Mouse (Mus musculus) midbrain, embryonic 14.5 days (tissue): ENCODE data around the gene Btaf1. TPM values are rescaled to one million over a fixed set of nuclear protein-coding genes. Genes with fewer than 3 reads are reported as not detected.

Experiments used
- ATAC-seq: fragments of 200-750 bp; cut with Nextera tagmentation; 2 replicates; pipeline ENCODE4 v1.8.0; 2017; ENCODE audit warnings: moderate number of reproducible peaks, moderate library complexity; ENCODE audit not compliant: low FRiP score, low TSS enrichment
- DNase-seq: peaks from one replicate; pipeline ENCODE4 v3.0.0-alpha.2; 2015
- H3K27ac ChIP-seq: fragments of 300-500 bp; sonication (generic); replicated peaks from 2 replicates; pipeline ENCODE4 v1.5.1; 2014; ENCODE audit warnings: mild to moderate bottlenecking, low read depth, low read length, moderate library complexity
- H3K27me3 ChIP-seq: fragments of 300-500 bp; sonication (generic); 2 replicates; pipeline ENCODE4 v1.6.1; 2014; ENCODE audit warnings: low read length, control low read depth, mixed read lengths; ENCODE audit not compliant: control insufficient read depth, insufficient read depth
- H3K36me3 ChIP-seq: fragments of 300-500 bp; sonication (generic); 2 replicates; pipeline ENCODE4 v1.6.1; 2014; ENCODE audit warnings: low read length, control low read depth; ENCODE audit not compliant: control insufficient read depth, insufficient read depth
- H3K4me1 ChIP-seq: fragments of 300-500 bp; sonication (generic); 2 replicates; pipeline ENCODE4 v1.6.1; 2014; ENCODE audit warnings: mild to moderate bottlenecking, antibody characterized with exemption, low read length, control low read depth; ENCODE audit not compliant: control insufficient read depth, insufficient read depth
- H3K4me2 ChIP-seq: fragments of 300-500 bp; sonication (generic); 2 replicates; pipeline ENCODE4 v1.6.1; 2014; ENCODE audit warnings: mild to moderate bottlenecking, low read length, moderate library complexity
- H3K4me3 ChIP-seq: fragments of 300-500 bp; sonication (generic); replicated peaks from 2 replicates; pipeline ENCODE4 v1.5.1; 2014; ENCODE audit warnings: low read depth, low read length
- H3K9ac ChIP-seq: fragments of 300-500 bp; sonication (generic); replicated peaks from 2 replicates; pipeline ENCODE4 v1.6.1; 2014; ENCODE audit warnings: mild to moderate bottlenecking, low read length, moderate library complexity
- H3K9me3 ChIP-seq: fragments of 300-500 bp; sonication (generic); 2 replicates; pipeline ENCODE4 v1.6.1; 2016; ENCODE audit warnings: low read length, control low read depth, mixed read lengths; ENCODE audit not compliant: control insufficient read depth
- WGBS: fragments of 180-500 bp; shearing (Covaris S2); extraction: QIAGEN DNeasy Blood & Tissue Kit; methylation state at CpG from one replicate; pipeline ENCODE4 v1.1.7; 2014; 5-methylcytosine and 5-hydroxymethylcytosine counted together
- polyA plus RNA-seq: library from polyadenylated mRNA; unstranded; fragments of >200 nt; fragmentation: Nextera tagmentation; extraction: Ambion mirVana; gene quantifications from 2 replicates; pipeline ENCODE4 v1.2.1, GENCODE M21; 2014

The Btaf1 gene
- polyA plus RNA-seq, 1 experiment from 2014 or later = 15.4 TPM

DNA sequence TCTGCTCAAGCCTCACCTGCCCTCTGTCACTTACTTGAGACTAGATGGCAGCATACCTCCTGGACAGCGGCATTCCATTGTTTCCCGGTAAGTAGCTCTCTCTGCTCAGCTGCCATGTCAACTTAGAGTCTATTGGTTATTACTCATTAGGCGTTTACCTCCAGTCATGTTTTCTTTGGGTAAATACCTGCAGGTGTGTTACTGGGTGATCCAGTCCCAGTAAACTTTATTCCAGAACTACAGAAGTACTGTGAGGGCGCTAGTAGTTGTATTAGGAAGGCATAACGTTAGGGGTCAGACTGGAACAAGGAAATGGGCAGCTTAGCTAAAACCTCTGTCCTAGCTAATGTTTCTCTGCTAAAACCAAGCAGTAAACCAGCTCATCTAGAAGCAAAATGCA lies 78.7 kb downstream of the Btaf1 start:
- H3K36me3 ChIP-seq = peaks cover 75% of the 10 kb centered on the region
- no peak overlapping the region for H3K4me3 ChIP-seq
- 93% methylated on average over 5 of the region's 5 CpGs for WGBS
- H3K9ac ChIP-seq = no peak overlapping the region
- no peaks in the 10 kb centered on the region for H3K9me3 ChIP-seq
- H3K4me2 ChIP-seq = no peak overlapping the region
- DNase-seq (no peak), ATAC-seq (no peak)
- H3K27ac ChIP-seq = no peak overlapping the region
- no peaks in the 10 kb centered on the region for H3K4me1 ChIP-seq
- no peaks in the 10 kb centered on the region for H3K27me3 ChIP-seq

DNA sequence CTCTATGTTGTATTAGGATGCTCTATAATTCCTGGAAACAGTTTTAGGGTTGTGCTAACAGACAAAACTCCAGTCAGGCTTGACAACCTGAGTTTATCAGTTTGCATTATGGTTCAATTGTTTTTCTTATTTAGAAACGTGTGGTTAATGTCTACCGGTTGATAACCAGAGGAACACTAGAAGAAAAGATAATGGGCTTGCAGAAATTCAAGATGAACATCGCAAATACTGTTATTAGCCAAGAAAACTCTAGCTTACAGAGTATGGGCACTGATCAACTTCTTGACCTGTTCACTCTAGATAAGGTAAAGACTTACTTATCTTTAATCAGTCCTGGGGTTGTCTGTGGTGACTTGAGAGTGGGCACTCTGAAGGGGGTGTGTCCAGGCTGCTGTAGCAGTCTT lies 84.0 kb downstream of the Btaf1 start:
- Histone ChIP-seq H3K4me1 (no peaks in the 10 kb centered on the region), H3K4me2 (no peak overlapping the region), H3K27ac (no peak overlapping the region), H3K36me3 (peaks cover 71% of the 10 kb centered on the region), H3K4me3 (no peak overlapping the region), H3K27me3 (no peaks in the 10 kb centered on the region), H3K9me3 (no peaks in the 10 kb centered on the region), H3K9ac (no peak overlapping the region)
- ATAC-seq (no peak), DNase-seq (no peak)
- WGBS = 97% methylated on average over 3 of the region's 3 CpGs

- no peaks in the 10 kb centered on the region for H3K27me3 ChIP-seq
- no peak for ATAC-seq
- 97% methylated on average over 6 of the region's 6 CpGs for WGBS
- H3K4me2 ChIP-seq = no peak overlapping the region
- no peak overlapping the region for H3K4me3 ChIP-seq
- peaks cover 53% of the 10 kb centered on the region for H3K36me3 ChIP-seq
- no peak overlapping the region for H3K27ac ChIP-seq
- H3K9me3 ChIP-seq = no peaks in the 10 kb centered on the region; the same call in 1 of the 2 replicates
- no peak for DNase-seq
- no peak overlapping the region for H3K9ac ChIP-seq
- peaks cover 4% of the 10 kb centered on the region; the same call in 1 of the 2 replicates for H3K4me1 ChIP-seq
Observed at GRCm38 (mm10) chr19:37013461-37013860, 87.6 kb downstream of the Btaf1 start.

- 92% methylated on average over 8 of the region's 8 CpGs for WGBS
- Histone ChIP-seq H3K4me3 (no peak overlapping the region), H3K4me1 (peaks cover 7% of the 10 kb centered on the region; the same call in 1 of the 2 replicates), H3K9me3 (no peaks in the 10 kb centered on the region; the same call in 1 of the 2 replicates), H3K27ac (no peak overlapping the region), H3K27me3 (no peaks in the 10 kb centered on the region), H3K4me2 (no peak overlapping the region), H3K9ac (no peak overlapping the region), H3K36me3 (peaks cover 45% of the 10 kb centered on the region)
- DNase-seq (no peak), ATAC-seq (no peak)
Observed at GRCm38 (mm10) chr19:37014173-37014939, 88.5 kb downstream of the Btaf1 start.

DNA sequence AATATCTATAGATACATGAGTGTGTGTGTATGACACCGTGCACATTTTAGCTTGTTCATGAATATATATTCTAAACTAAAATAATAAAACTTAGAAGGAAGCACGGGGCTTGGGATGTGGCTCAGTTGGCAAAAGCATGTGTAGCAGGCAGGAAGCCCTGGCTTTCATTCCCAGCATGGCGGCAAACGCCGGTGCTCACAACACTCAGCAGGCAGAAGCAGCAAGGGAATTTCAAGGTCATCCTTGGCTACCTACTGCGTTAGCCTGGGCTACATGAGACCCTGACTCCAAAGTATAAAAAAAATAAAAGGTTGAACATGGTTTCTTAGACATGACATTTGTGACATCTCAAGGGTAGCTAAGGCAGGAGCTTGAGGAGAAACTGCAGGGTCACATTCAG lies 91.0 kb downstream of the Btaf1 start:
- H3K4me1 ChIP-seq = peaks cover 7% of the 10 kb centered on the region; the same call in 1 of the 2 replicates
- peaks cover 21% of the 10 kb centered on the region for H3K36me3 ChIP-seq
- H3K4me3 ChIP-seq = no peak overlapping the region
- no peaks in the 10 kb centered on the region for H3K27me3 ChIP-seq
- no peak overlapping the region for H3K9ac ChIP-seq
- no peak for ATAC-seq
- H3K4me2 ChIP-seq = no peak overlapping the region
- no peaks in the 10 kb centered on the region; the same call in 1 of the 2 replicates for H3K9me3 ChIP-seq
- WGBS = 96% methylated on average over 6 of the region's 6 CpGs
- no peak overlapping the region for H3K27ac ChIP-seq
- DNase-seq = no peak

- Histone ChIP-seq H3K36me3 (peaks cover 9% of the 10 kb centered on the region), H3K9me3 (no peaks in the 10 kb centered on the region; the same call in 1 of the 2 replicates), H3K4me2 (peak overlapping the region; percentile 55), H3K4me1 (peaks cover 7% of the 10 kb centered on the region; the same call in 1 of the 2 replicates), H3K27me3 (no peaks in the 10 kb centered on the region), H3K9ac (peak overlapping the region; percentile 36; the same call in 1 of the 2 replicates), H3K4me3 (peak overlapping the region; percentile 31), H3K27ac (no peak overlapping the region)
- peak; percentile 90 for ATAC-seq
- peak; percentile 77 for DNase-seq
- 2% methylated on average over 26 of the region's 26 CpGs for whole genome bisulfite sequencing
Observed at GRCm38 (mm10) chr19:37018411-37018810, 92.5 kb downstream of the Btaf1 start.

DNA sequence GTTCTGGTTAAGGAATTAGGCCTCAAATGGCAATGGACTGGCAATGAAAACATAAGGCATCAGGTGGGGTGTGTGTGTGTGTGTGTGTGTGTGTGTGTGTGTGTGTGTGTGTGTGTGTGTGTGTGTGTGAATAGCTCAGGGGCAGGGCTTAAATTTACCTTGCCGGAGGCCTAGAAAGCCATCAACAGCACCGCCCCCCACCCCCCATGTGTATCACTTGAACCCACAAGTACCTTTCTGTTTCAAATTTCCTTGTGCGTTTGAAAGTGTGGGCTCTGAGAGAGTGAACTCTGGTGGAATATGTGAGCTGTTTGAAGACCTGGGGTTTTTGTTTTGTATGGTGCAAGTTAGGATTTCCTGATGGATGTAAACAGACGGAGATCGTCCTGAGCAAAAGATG lies 93.1 kb downstream of the Btaf1 start:
- no peaks in the 10 kb centered on the region for H3K27me3 ChIP-seq

DNA sequence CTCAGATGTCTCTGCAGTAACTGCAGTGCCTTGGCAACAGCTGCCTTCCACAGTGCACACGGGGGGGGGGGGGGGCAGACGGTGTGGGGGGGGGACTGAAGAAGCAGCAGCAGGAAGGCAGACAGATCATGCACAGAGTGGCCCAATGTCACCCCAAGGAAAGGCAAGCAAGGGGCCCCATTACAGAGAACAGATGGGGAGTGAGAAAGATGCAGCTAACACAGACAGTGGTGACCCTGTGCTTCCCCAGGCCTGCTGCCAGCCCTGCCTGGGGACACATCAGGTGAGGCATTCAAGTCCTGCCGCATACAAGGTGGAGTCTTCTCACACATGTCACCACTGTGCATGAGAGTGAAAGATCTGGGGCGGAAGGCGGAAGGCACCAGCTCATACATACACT lies 94.7 kb downstream of the Btaf1 start:
- WGBS = 62% methylated on average over 5 of the region's 5 CpGs

More for the DNA sequence above, 93.1 kb downstream of the Btaf1 start:
- Histone ChIP-seq H3K36me3 (peaks cover 4% of the 10 kb centered on the region; the same call in 1 of the 2 replicates), H3K9me3 (no peaks in the 10 kb centered on the region; the same call in 1 of the 2 replicates), H3K27ac (no peak overlapping the region), H3K4me2 (peak overlapping the region; percentile 55), H3K9ac (peak overlapping the region; percentile 36; the same call in 1 of the 2 replicates), H3K4me3 (peak overlapping the region; percentile 31), H3K4me1 (peaks cover 7% of the 10 kb centered on the region; the same call in 1 of the 2 replicates)
- DNase-seq (no peak), ATAC-seq (no peak)
- 56% methylated on average over 5 of the region's 5 CpGs for WGBS

More for the DNA sequence above, 94.7 kb downstream of the Btaf1 start:
- ATAC-seq (no peak), DNase-seq (no peak)
- Histone ChIP-seq H3K27me3 (no peaks in the 10 kb centered on the region), H3K4me2 (no peak overlapping the region), H3K4me1 (peaks cover 7% of the 10 kb centered on the region; the same call in 1 of the 2 replicates), H3K4me3 (no peak overlapping the region), H3K9me3 (no peaks in the 10 kb centered on the region; the same call in 1 of the 2 replicates), H3K27ac (no peak overlapping the region), H3K36me3 (peaks cover 6% of the 10 kb centered on the region; the same call in 1 of the 2 replicates), H3K9ac (no peak overlapping the region)
